Mouse (Mus musculus) right cerebral cortex, postnatal 10 days (tissue): ENCODE data around the gene Pmepa1.

Source experiments
- DNase-seq, 2 experiments: peaks; one replicate each; pipeline ENCODE4 v3.0.0; 2021; ENCODE audit warnings: low spot score in 2 of 2

Pmepa1 gene

DNA sequence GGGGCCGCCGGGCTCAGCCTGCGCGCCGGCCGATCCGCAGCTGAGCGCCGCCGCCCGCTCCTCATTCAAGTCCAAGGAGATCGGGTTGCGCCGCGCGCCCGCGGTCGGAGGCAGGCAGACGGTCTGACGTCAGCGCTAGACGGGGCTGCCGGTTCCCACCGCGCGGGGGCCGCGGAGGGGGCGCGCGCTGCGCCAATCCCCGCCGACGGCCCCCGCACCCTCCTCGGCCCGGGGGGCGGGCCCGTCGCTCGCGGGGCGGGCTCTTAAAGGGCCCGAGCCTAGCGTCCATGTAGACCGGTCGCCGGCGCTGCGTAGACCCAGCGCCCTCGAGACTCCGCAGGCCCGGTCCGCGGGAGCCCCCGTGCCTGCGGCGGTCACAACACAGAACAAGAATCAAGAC, at the start of gene Pmepa1:
TSS of gene Pmepa1 (minus strand) at position 125 of the 400 bp plus-strand sequence.
- DNase-seq = peak; percentile 95 to 96

DNA sequence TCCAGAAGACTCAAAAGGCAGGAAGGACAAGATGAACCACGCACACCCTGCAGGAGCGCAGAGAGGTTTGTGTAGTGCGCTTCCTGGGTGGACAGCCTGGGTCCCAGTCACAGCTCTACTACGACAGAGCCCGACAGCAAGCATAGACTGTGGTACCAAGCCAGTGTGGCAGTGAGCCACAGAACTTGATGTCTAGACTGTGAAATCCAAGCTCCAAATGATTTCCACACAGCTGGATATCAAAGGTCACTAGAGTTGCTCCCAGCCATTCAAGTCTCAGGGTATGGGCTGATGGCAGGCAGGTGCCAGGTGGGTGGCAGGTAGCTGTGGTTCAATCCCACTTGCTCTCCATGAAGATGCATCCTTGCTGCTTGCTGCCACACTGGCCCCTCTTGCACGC, 45.4 kb upstream of the Pmepa1 start:
- DNase-seq = no peak

DNA sequence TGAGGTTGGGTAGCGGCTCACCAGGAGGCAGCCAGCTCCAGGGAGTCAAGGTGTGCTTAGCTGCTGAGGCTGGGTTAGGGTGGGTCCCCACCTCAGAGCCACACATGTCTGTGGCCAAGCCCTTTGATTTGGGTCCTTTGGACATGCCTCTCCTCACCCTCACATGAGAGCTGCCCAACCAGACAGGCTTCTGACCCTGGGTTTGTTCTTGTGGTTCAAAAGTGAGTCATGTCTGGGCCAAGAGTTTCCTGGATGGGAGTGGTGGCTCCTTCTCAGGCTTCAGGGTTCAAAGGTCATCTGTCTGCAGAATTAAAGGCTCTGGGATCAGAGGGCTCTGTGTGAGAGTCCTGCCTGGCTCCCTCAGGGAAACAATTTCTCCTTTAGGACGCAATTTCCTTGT, 44.9 kb upstream of the Pmepa1 start:
- DNase-seq = no peak

DNA sequence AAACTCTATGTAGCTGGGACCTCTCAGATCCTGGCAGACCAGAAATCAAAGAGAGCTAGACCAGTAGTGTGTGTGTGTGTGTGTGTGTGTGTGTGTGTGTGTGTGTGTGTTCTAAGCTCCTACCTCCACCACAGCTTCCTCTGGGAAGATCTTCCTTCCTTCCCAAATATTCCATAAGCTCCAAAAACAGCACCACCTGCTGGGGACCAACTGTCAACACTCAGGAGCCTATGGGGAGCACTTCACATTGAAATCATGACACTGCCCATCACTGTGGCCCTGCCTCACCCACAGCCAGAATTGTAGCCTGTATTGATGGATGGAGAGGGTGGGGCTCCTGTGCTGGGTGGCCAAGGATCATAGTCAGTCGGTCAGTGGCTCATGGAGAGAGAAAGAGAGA, 38.0 kb upstream of the Pmepa1 start:
- DNase-seq = no peak

DNA sequence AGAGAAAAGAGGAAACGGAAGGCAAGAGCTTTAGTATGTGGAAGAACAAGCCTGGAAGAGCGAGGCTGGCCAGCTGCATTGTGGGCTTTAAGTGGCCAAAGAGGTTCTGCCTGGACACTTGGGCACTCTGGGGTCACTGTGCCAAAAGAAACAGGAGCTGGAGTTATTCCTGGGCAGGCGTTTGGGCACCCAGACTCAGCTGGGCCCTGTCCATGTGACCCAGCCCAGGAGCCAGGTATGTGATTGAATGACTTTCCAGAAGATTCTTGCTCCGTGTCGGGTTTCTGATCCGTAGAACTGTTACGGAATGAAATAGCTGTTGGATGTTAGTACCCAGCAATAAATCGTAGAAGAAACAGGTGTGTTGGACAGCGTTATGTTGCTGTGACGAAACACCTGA, 32.2 kb upstream of the Pmepa1 start:
- no peak for DNase-seq

DNA sequence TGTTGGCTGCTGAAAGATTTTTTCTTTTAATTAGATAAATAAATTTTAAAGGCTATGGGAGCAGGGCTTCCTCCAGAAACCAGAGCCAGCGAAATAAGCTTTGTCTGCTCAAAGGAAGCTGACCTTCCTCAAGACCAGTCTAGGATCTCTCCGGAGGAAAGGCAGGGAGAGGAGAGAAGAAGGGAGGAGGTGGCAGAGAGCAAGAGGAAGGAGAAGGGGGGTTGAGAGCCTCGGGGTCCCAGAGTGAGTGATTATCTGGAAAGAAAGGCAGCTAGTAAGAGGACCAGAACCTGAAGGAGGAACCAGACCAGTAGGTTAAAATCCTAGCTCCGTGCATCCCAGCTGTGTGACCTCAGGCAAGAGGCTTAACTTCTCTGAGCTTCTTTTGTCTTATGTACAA, 31.7 kb upstream of the Pmepa1 start:
- no peak for DNase-seq

DNA sequence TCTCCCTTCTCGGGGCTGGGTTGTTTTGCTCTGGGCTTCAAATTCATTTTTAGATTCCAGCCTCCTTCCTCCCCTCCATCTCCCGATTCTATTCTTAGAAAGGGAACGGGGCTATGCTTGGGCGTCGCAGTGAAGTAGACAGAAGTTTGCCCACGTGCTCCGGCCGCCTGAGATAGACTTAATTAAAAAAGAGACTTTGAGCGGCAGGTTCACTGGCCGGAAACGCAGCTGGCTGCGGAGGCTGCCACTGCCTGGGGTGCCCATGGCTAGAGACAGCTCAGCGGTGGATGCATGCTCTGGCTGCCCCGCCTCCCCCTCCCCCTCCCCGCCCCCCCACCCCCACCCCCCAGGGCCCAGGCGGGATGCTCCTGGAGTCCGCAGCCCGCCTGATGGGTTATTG, 31.2 kb upstream of the Pmepa1 start:
- peak; percentile 81 to 88 for DNase-seq

DNA sequence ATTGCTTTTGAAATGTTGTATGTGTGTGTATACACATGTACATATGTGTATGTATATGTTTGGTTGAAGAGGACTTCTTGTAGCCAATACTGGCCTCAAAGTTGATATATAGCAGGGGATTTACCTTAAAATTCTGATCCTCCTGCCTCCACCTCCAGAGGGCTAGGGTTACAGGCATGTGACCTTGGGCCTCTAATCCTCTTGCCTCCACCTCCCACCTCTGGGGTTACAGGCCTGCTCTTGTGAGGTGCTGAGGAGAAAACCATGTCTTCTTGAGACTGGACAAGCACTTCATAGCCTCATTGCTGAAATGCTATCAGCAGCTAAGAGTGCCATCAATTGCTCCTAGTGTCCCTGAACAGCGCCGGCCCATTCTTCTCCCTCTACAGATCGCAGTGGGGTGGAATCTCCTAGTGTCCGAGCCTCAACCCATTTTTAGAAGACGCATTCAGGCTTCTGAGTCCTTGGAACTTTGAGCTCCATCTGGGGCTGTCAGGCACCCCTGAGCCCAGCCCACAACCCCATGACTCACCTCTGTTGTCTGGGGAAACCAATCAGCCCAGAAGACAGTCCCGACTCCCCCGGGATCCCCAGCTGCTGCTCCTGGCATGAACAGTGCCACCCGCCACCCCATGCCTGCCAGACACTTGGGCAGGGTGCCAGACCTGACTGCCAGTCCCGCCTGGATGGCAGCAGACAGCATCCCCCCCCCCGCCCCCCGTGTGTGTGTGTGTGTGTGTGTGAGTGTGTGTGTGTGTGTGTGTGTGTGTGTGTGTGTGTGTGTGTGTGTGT, 30.6 kb upstream of the Pmepa1 start:
- peak; percentile 94 to 95 for DNase-seq

DNA sequence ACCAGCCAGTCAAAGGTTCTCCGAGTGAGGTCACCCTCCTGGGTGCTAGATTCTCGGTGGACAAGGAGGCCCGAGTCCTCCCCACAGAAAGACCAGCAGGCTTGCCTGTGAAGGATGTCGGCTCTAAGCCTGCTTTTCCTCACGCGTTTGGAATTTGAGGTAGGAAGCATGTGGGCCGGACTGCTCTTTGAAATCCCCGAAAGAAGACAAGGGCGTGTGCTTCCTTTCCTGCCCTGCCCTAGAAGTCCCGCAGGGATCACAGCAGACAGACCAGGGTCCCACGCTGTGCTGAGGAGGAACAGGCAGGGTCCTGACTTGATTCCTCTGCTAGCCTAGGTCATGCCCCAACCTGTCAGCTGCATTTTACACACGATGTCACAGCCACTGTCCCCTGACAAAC, 28.7 kb upstream of the Pmepa1 start:
- DNase-seq = no peak

DNA sequence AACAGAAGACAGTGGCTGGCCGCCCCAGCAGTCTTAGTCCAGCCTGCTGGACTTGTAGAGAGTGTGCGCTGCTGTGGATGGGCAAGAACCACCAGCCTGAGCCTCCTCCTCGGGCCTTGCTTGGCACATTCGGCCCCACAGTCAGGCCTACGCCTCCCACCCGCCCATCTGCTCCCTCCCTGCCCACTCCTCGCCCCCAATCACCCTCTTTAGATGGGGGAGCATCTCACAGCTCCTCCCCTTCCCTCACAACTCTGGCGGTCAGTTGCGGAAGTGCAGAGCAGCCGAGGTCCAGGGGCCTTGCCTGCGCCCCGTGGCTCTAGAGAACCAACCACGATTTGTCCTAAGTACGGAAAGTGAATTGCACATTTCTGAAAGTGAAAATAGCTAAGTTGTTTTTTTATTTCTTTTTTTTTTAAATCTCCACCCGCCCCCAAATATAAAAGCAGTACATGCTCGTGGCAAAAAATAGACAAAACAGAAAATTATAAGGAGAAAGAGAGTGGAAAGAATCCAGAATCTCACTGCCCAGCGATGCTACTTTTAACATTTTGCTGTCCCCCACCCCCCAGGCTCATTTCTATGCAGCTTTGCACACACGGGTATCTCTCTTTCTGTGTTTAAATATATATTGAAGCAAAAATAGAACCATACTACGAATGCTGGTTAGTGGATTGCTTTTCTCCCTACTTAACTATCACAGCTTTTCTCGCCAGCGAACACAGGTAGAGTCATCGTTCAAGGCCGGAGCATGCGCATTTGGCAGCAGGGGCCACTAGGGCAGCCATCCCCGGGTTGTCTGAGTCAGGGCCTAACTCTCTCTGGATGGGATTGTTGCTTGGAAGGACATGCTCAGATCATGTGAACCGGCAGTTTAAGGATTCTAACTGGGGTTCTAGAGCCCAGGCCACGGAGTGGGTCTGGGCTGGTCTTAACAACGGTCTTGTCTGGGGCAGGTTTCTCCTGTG, 24.6 kb upstream of the Pmepa1 start:
- DNase-seq = peak; percentile 74 to 77

DNA sequence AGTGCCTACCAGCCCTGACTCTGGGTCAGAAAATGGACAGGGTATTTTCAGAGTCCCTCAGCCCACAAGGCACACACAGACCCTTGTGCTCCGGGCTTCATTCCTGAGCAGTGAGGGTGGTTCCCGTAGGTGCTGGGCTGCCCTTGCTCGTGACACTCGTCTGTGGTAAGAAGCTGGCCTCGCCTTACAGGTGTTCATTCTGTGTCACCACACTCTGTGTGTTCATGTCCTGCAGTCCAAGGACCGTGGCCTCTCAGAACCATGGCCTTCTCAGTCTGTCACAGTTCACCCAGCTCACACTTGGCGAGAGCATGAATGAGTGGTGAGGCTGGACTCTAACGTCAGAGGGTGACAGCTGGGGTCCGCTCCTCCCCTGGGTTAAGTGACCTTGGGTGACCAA, 20.1 kb upstream of the Pmepa1 start:
- no peak for DNase-seq

DNA sequence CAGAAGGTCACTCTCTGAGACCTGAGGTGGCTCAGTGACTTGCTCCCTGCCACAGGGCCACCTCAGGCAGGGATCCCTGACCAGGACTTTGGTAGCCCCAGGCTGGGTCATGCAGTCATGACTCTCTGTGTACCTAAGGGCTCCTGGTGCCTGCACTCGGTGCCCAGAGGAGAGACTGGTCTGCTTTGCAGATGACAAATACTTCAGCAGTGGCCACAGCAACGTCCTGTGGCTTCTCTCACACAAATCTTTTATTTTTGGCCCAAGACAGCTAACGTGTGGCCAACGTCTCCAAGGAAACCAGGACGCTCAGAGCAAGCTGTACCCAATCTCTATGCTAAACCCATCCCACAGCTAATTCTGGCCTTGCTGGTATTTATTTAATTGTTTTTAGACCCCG, 16.7 kb upstream of the Pmepa1 start:
- DNase-seq = peak; percentile 68 to 85

DNA sequence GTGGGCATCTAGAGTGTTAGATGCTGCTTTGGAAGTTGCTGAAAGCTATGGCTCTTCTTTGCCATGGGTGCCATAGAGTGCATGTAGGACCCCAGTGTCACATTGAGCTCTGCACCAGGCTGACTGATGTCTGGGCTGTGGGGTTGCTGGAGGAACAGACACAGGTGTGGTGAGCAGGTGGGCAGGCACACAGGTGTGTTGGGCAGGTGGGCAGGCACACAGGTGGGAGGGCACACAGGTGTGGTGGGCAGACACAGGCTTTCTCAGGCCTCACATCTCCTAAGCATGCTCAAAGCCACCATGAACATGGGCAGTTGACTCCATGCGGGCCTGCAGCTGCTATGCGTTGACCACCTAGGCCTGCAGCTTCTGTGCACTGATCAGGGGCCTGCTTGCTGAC, 16.2 kb upstream of the Pmepa1 start:
- no peak for DNase-seq

DNA sequence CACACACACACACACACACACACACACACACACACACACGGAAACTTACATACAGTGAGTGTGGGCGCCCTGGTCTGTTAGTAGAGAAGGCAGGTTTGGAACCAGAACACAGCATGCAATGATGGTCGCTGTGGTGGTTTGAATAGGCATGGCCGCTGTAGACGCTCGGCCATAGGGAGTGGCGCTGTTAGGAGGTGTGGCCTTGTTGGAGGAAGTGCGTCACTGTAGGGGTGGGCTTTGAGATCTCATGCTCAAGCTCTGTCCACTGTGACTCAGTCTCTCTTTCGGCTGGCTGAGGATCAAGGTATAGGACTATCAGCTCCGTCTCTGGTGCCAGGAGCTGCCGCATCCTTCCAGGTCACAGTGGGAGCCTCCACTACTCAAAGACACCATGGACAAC, 14.6 kb upstream of the Pmepa1 start:
- no peak for DNase-seq

DNA sequence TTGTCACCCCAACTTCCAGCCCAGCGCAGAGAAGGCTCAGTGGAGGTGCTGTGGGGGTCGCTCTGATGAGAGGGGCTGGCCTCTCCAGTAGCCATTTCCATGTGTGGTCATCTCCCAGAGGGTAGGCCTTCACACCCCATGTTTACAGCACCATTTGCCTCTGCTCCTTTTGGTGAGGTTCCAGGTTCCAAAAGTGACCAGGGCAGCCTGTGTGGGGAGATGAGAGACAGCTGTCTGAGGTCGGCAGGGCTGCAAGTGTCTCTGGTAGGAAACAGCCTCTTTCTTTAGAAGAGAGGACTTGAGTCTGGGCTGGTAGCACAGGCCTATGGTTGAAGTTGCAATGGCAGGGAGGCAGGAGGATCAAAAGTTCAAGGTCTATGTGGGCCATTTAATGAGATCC, 13.6 kb upstream of the Pmepa1 start:
- DNase-seq = no peak

DNA sequence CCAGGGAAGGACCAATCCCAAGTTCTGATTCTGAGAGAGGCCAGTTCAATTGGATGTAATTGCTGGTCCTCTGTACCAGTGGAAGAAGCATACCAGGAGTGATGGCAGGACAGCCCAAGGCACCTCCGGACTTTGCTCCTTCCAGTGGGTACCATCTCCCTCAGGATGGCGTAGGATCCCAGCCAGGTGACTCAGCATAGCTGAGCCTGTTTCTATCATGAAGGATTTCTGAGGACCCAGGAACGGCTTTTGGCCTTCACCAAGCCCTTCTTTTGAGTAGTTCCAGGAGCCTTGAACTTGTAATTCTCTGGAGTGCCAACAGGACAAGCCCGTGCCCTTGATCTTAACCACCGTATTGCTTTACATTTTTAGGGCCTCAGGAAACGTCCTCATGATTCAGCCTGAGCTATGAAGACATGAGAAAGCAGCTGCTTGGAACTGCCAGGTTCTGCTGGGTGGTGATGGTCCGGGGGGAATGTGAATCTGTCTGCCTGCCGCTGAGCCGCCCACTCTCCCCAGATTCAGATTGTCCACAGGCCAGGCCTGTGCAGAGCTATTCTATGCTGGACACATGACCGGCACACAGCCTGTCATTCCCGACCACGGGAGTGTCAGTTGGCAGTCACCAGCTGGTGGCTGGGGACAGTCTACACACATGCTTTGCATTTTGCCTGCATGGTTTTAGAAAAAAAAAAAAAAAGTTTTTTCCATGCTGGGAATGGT, 9.6 kb upstream of the Pmepa1 start:
- no peak for DNase-seq

DNA sequence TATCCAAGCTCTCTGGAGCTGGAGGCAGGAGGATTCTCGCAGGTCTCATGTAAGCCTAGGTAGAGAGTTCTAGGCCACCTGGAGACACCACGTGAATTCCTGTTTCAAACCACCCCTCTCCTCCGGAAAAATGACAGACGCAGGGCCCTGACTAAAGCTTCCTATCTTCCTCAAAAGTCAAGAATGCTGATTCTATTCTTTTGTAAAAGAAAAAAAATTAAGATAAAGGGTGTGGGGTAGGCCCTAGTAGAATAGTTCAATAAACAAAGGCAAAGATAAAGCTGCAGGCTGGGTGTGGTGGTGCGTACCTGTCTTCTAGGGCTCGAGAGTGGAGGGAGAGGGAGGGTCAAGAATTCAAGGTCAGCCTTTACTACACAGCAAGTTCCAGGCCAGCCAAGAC, 8.4 kb upstream of the Pmepa1 start:
- DNase-seq = no peak

DNA sequence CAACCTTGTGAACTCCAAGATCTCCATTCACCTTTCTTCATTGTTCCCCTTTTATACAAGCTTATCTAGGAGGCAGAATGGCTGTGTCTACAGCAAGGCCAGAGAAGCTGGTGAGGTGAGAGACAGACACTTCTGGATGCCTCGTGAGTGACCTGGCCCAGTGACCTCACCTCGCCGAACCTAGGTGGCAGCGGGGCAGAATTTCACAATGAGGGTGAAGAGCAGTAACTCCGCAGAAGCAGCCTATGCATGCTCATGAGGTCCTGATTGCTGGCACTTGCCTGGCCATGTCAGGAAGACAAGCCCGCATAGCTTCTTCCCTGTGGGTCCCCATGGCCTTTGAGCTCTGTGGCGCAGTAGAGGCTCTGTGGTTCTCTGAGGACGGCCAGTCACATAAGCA, 5.9 kb upstream of the Pmepa1 start:
- no peak for DNase-seq

DNA sequence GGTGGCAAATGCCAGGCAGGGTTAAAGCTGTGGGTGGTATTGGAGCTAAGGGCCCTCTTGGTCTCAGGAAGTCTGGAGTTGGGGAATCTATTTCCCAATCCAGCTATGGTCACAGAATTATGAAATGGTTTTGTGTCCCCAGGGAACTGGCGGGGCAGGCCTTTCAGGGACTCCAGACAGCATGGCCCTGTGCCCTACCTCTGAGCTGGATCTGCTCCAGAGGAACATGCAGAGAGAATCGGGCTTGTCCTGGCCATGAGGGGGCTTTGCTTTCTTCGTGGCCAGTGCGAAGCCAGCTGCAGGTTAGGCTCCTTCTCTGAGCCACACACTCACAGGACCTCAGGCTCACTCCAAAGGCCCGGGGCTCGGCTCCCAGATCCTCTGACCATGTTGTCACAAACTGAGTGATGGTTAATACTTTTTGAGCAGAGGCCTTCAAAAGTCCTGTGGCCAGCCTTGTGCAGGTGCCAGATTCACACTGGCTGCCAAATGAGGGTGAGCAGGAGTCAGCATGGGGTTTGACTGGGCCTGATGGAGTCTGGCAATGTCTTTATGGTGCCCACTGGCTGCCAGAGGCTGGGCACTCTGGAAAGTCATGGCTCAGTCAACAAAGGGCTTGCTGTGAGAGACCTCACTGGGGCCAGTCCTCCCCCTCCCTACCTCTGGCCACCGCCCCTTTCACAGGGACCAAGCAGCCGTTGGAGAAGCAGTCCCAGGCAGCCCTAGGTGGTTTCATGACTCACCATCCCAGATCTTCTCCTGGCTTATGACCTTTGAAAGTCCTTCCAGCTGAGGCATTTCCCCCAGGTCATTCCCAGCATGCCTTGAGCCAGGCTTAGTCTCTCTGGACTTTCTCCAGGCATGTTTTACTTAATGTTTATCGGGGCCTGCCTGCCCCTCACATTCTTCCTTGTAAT, 4.9 kb upstream of the Pmepa1 start:
- no peak for DNase-seq

DNA sequence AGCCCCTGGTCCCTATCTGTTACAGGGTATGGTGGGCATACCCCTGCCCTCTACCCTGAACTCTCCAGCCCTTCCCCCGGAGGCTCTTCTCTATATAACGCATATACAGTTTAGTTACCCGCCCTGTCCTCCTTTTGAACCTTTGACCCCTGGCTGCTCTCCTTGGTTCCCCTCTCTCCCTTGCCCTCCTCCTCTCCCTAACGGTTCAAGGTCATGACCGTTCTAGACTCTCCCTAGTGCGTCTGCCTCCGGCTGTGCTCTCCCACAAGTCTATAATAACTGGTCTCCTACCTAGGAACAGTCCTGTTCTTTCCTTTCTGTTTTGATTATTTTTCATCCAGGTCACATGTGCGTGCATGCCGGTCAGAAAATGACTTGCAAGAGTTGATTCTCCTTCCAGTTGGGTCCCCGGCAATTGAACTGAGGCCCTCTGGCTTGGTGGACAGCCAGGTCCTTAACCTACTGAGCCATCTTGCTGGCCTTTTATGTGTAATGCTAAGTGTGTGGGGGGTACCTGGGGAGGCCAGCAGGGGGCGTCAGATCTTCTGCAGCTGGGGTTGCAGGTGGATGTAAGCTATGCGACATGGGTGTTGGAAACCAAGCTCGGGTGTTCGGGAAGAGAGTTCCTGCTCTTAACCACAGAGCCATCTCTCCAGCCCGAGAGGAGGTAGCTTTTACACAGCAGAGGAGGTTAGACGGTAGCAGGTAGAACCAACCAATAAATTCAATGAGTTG, 2.7 kb upstream of the Pmepa1 start:
- no peak for DNase-seq
